Mouse (Mus musculus) embryonic facial prominence, embryonic 13.5 days (tissue): ENCODE data around the gene Tecpr1. TPM values are rescaled to one million over a fixed set of nuclear protein-coding genes. Genes with fewer than 3 reads are reported as not detected.

Experiments
- ATAC-seq: fragments of 200-750 bp; cut with Nextera tagmentation; 2 replicates; pipeline ENCODE4 v1.8.0; 2017; ENCODE audit warnings: low read depth; ENCODE audit not compliant: insufficient number of reproducible peaks, insufficient read depth, low FRiP score, low TSS enrichment
- H3K27ac ChIP-seq: fragments of 300-500 bp; sonication (generic); 2 replicates; pipeline ENCODE4 v1.5.1; 2015; ENCODE audit warnings: moderate library complexity, mild to moderate bottlenecking, inconsistent platforms
- H3K27me3 ChIP-seq: fragments of 300-500 bp; sonication (generic); 2 replicates; pipeline ENCODE4 v1.6.1; 2015; ENCODE audit warnings: mild to moderate bottlenecking, inconsistent platforms
- H3K36me3 ChIP-seq: fragments of 300-500 bp; sonication (generic); 2 replicates; pipeline ENCODE4 v1.6.1; 2015; ENCODE audit warnings: mild to moderate bottlenecking, inconsistent platforms
- H3K4me1 ChIP-seq: fragments of 300-500 bp; sonication (generic); 2 replicates; pipeline ENCODE4 v1.6.1; 2015; ENCODE audit warnings: inconsistent platforms
- H3K4me2 ChIP-seq: fragments of 300-500 bp; sonication (generic); 2 replicates; pipeline ENCODE4 v1.6.1; 2015; ENCODE audit warnings: moderate library complexity, mild to moderate bottlenecking, inconsistent platforms
- H3K4me3 ChIP-seq: fragments of 300-500 bp; sonication (generic); 2 replicates; pipeline ENCODE4 v1.5.1; 2015; ENCODE audit warnings: mild to moderate bottlenecking, inconsistent platforms
- H3K9ac ChIP-seq: fragments of 300-500 bp; sonication (generic); 2 replicates; pipeline ENCODE4 v1.6.1; 2015; ENCODE audit warnings: mild to moderate bottlenecking, inconsistent platforms
- H3K9me3 ChIP-seq: fragments of 300-500 bp; sonication (generic); 2 replicates; pipeline ENCODE4 v1.6.1; 2016; ENCODE audit warnings: inconsistent platforms
- WGBS: fragments of 180-500 bp; shearing (Covaris S2); methylation state at CpG from one replicate; pipeline ENCODE4 v1.1.7; 2015; ENCODE audit warnings: mixed read lengths; 5-methylcytosine and 5-hydroxymethylcytosine counted together
- polyA plus RNA-seq: library from polyadenylated mRNA; unstranded; fragments of >200 nt; fragmentation: Nextera tagmentation; extraction: Ambion mirVana; gene quantifications from 2 replicates; pipeline ENCODE4 v1.2.1, GENCODE M21; 2015

Gene Tecpr1
- polyA plus RNA-seq, 1 experiment from 2014 or later: 23.0 TPM

- Histone ChIP-seq H3K4me3 (no peak overlapping the region), H3K27ac (no peak overlapping the region), H3K27me3 (no peaks in the 10 kb centered on the region), H3K9me3 (no peaks in the 10 kb centered on the region), H3K9ac (no peak overlapping the region), H3K4me2 (no peak overlapping the region), H3K36me3 (no peaks in the 10 kb centered on the region), H3K4me1 (peaks cover 16% of the 10 kb centered on the region)
- ATAC-seq: no peak
- 27% methylated on average over 11 of the region's 11 CpGs for WGBS
These were observed 2.8 kb upstream of the Tecpr1 start for GRCm38 (mm10) chr5:144226220-144226619.

GRCm38 (mm10) chr5:144223899-144224816 is 743 bp upstream of the Tecpr1 start:
- H3K9me3 ChIP-seq: no peaks in the 10 kb centered on the region
- peak overlapping the region; percentile 78 for H3K4me3 ChIP-seq
- H3K27ac ChIP-seq: peak overlapping the region; percentile 78
- H3K9ac ChIP-seq: peak overlapping the region; percentile 85
- ATAC-seq: no peak
- 25% methylated on average over 18 of the region's 18 CpGs for WGBS
- H3K4me1 ChIP-seq: peaks cover 18% of the 10 kb centered on the region
- H3K4me2 ChIP-seq: peak overlapping the region; percentile 80
- no peaks in the 10 kb centered on the region for H3K36me3 ChIP-seq
- H3K27me3 ChIP-seq: no peaks in the 10 kb centered on the region

- Histone ChIP-seq H3K9me3 (no peaks in the 10 kb centered on the region), H3K36me3 (no peaks in the 10 kb centered on the region), H3K4me3 (peak overlapping the region; percentile 78), H3K4me1 (peaks cover 20% of the 10 kb centered on the region), H3K27me3 (no peaks in the 10 kb centered on the region), H3K27ac (peak overlapping the region; percentile 78; the same call in 1 of the 2 replicates), H3K9ac (peak overlapping the region; percentile 85), H3K4me2 (peak overlapping the region; percentile 80)
- peak; percentile 3; the same call in 1 of the 2 replicates for ATAC-seq
- WGBS: 2% methylated on average over 25 of the region's 25 CpGs
These were observed 458 bp downstream of the Tecpr1 start for GRCm38 (mm10) chr5:144222811-144223502.

GRCm38 (mm10) chr5:144221305-144221704 is 2.1 kb downstream of the Tecpr1 start:
- peaks cover 20% of the 10 kb centered on the region for H3K4me1 ChIP-seq
- peaks cover 10% of the 10 kb centered on the region; the same call in 1 of the 2 replicates for H3K36me3 ChIP-seq
- no peak for ATAC-seq
- 59% methylated on average over 4 of the region's 4 CpGs for WGBS
- no peak overlapping the region for H3K27ac ChIP-seq
- no peaks in the 10 kb centered on the region for H3K9me3 ChIP-seq
- no peak overlapping the region for H3K9ac ChIP-seq
- no peak overlapping the region for H3K4me2 ChIP-seq
- H3K27me3 ChIP-seq: no peaks in the 10 kb centered on the region
- no peak overlapping the region for H3K4me3 ChIP-seq

- Histone ChIP-seq H3K4me2 (no peak overlapping the region), H3K9ac (no peak overlapping the region), H3K27ac (no peak overlapping the region), H3K27me3 (no peaks in the 10 kb centered on the region), H3K4me1 (peaks cover 20% of the 10 kb centered on the region), H3K36me3 (peaks cover 15% of the 10 kb centered on the region; the same call in 1 of the 2 replicates), H3K4me3 (no peak overlapping the region), H3K9me3 (no peaks in the 10 kb centered on the region)
- ATAC-seq: no peak
- WGBS: 89% methylated on average over 5 of the region's 5 CpGs
These were observed 3.5 kb downstream of the Tecpr1 start for GRCm38 (mm10) chr5:144219936-144220335.

- no peaks in the 10 kb centered on the region for H3K9me3 ChIP-seq
- H3K4me2 ChIP-seq: no peak overlapping the region
- peaks cover 19% of the 10 kb centered on the region for H3K36me3 ChIP-seq
- WGBS: 36% methylated on average over 12 of the region's 12 CpGs
- H3K4me1 ChIP-seq: peaks cover 18% of the 10 kb centered on the region
- no peaks in the 10 kb centered on the region for H3K27me3 ChIP-seq
- no peak overlapping the region for H3K27ac ChIP-seq
- H3K4me3 ChIP-seq: no peak overlapping the region
- H3K9ac ChIP-seq: no peak overlapping the region
- ATAC-seq: no peak
These were observed 4.1 kb downstream of the Tecpr1 start for GRCm38 (mm10) chr5:144219306-144219705.

GRCm38 (mm10) chr5:144218061-144218460 is 5.4 kb downstream of the Tecpr1 start:
- H3K9me3 ChIP-seq: no peaks in the 10 kb centered on the region
- no peak overlapping the region for H3K4me2 ChIP-seq
- H3K27ac ChIP-seq: no peak overlapping the region
- H3K9ac ChIP-seq: no peak overlapping the region
- peaks cover 31% of the 10 kb centered on the region for H3K36me3 ChIP-seq
- peaks cover 14% of the 10 kb centered on the region for H3K4me1 ChIP-seq
- no peaks in the 10 kb centered on the region for H3K27me3 ChIP-seq
- ATAC-seq: no peak
- WGBS: 85% methylated on average over 7 of the region's 7 CpGs
- H3K4me3 ChIP-seq: no peak overlapping the region

GRCm38 (mm10) chr5:144215992-144216391 is 7.4 kb downstream of the Tecpr1 start:
- no peak for ATAC-seq
- peaks cover 49% of the 10 kb centered on the region for H3K36me3 ChIP-seq
- H3K4me1 ChIP-seq: 0 out of 2 replicates have a peak, but pooled peaks cover 4% of the 10 kb centered on the region
- WGBS: 94% methylated on average over 2 of the region's 2 CpGs
- H3K9ac ChIP-seq: no peak overlapping the region
- H3K27me3 ChIP-seq: no peaks in the 10 kb centered on the region
- no peaks in the 10 kb centered on the region for H3K9me3 ChIP-seq
- H3K4me3 ChIP-seq: no peak overlapping the region
- no peak overlapping the region for H3K27ac ChIP-seq
- no peak overlapping the region for H3K4me2 ChIP-seq

GRCm38 (mm10) chr5:144214453-144214852 is 9.0 kb downstream of the Tecpr1 start:
- H3K9ac ChIP-seq: no peak overlapping the region
- H3K27ac ChIP-seq: no peak overlapping the region
- H3K9me3 ChIP-seq: no peaks in the 10 kb centered on the region
- no peak overlapping the region for H3K4me2 ChIP-seq
- H3K36me3 ChIP-seq: peaks cover 64% of the 10 kb centered on the region
- no peak for ATAC-seq
- H3K27me3 ChIP-seq: no peaks in the 10 kb centered on the region
- WGBS: 32% methylated on average over 7 of the region's 7 CpGs
- H3K4me3 ChIP-seq: no peak overlapping the region
- 0 out of 2 replicates have a peak, but pooled peaks cover 4% of the 10 kb centered on the region for H3K4me1 ChIP-seq

- no peak overlapping the region for H3K9ac ChIP-seq
- H3K4me2 ChIP-seq: no peak overlapping the region
- 41% methylated on average over 11 of the region's 11 CpGs for WGBS
- H3K36me3 ChIP-seq: peaks cover 89% of the 10 kb centered on the region
- H3K4me1 ChIP-seq: no peaks in the 10 kb centered on the region
- no peak overlapping the region for H3K27ac ChIP-seq
- peaks cover 3% of the 10 kb centered on the region; the same call in 1 of the 2 replicates for H3K9me3 ChIP-seq
- H3K4me3 ChIP-seq: no peak overlapping the region
- H3K27me3 ChIP-seq: no peaks in the 10 kb centered on the region
- no peak for ATAC-seq
These were observed 15.9 kb downstream of the Tecpr1 start for GRCm38 (mm10) chr5:144207478-144207877.

- H3K4me3 ChIP-seq: no peak overlapping the region
- no peaks in the 10 kb centered on the region for H3K4me1 ChIP-seq
- H3K27ac ChIP-seq: no peak overlapping the region
- WGBS: 94% methylated on average over 15 of the region's 15 CpGs
- H3K9ac ChIP-seq: no peak overlapping the region
- peaks cover 85% of the 10 kb centered on the region for H3K36me3 ChIP-seq
- ATAC-seq: no peak
- no peak overlapping the region for H3K4me2 ChIP-seq
- H3K9me3 ChIP-seq: peaks cover 5% of the 10 kb centered on the region; the same call in 1 of the 2 replicates
- H3K27me3 ChIP-seq: no peaks in the 10 kb centered on the region
These were observed 17.3 kb downstream of the Tecpr1 start for GRCm38 (mm10) chr5:144206069-144206468.
